Mouse (Mus musculus): ENCODE results near the gene Hdac7. TPM values are rescaled to one million over a fixed set of nuclear protein-coding genes. Genes with fewer than 3 reads are reported as not detected.

Hdac7 gene
- total and polyA plus RNA-seq, 2 experiments from 2014 or later: 24.2 to 29.2 TPM

DNA sequence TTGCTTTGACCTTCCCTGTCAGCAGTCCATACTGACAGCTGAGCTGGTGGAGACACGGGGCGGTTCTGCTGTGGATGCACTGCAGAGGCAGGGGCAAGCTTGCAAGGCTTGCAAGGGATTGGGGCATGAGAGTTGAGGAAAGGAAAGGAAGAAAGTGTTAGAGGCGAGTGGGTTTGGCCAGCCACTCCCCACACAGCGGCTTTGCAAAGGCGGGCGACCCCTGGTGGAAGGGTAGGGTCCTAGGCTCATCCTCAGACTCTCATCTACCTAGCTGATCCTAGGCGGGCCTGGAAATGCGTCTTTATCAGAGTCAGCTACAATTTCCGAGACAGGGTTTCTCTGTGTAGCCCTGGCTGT lies 61.6 kb downstream of the Hdac7 start:
- Histone ChIP-seq H3K4me3 (ENCODE audit: low read depth, low read length) (no peak overlapping the region), H3K27ac (ENCODE audit: low read depth, low read length) (no peak overlapping the region), H3K4me1 (ENCODE audit: insufficient read depth, low read length) (peaks cover 11% of the 10 kb centered on the region; the same call in 1 of the 2 replicates), H3K36me3 (ENCODE audit: insufficient read depth, low read length) (no peaks in the 10 kb centered on the region), H3K9me3 (ENCODE audit: low read length) (no peaks in the 10 kb centered on the region), H3K9ac (replicated peaks; ENCODE audit: low read length, poor library complexity, severe bottlenecking) (no peak overlapping the region), H3K4me2 (ENCODE audit: low read depth, low read length, poor library complexity, severe bottlenecking) (no peak overlapping the region), H3K27me3 (ENCODE audit: insufficient read depth, low read length) (0 out of 2 replicates have a peak, but pooled peaks cover 3% of the 10 kb centered on the region)
- DNase-seq (ENCODE audit: low spot score) (peak; percentile 63), ATAC-seq (ENCODE audit: low FRiP score) (no peak)
- WGBS: 5% methylated on average over 9 of the region's 9 CpGs
- TF ChIP-seq CTCF (IDR thresholded peaks at IDR 0.05): peak; percentile 72

- Histone ChIP-seq H3K4me3 (ENCODE audit: low read depth, low read length) (no peak overlapping the region), H3K27ac (ENCODE audit: low read depth, low read length) (no peak overlapping the region), H3K36me3 (ENCODE audit: insufficient read depth, low read length) (no peaks in the 10 kb centered on the region), H3K9me3 (ENCODE audit: low read length) (no peaks in the 10 kb centered on the region), H3K27me3 (ENCODE audit: insufficient read depth, low read length) (0 out of 2 replicates have a peak, but pooled peaks cover 3% of the 10 kb centered on the region), H3K4me2 (ENCODE audit: low read depth, low read length, poor library complexity, severe bottlenecking) (no peak overlapping the region), H3K4me1 (ENCODE audit: insufficient read depth, low read length) (peaks cover 8% of the 10 kb centered on the region; the same call in 1 of the 2 replicates), H3K9ac (replicated peaks; ENCODE audit: low read length, poor library complexity, severe bottlenecking) (no peak overlapping the region)
- 13% methylated on average over 24 of the region's 24 CpGs for WGBS
- DNase-seq (ENCODE audit: low spot score): no peak
- no peak for TF ChIP-seq CTCF (IDR thresholded peaks at IDR 0.05)
- ATAC-seq (ENCODE audit: low FRiP score): no peak
Measured at GRCm38 (mm10) chr15:97781961-97782748, 62.1 kb downstream of the Hdac7 start.

GRCm38 (mm10) chr15:97780611-97781031 lies 63.7 kb downstream of the Hdac7 start:
- 68% methylated on average over 12 of the region's 12 CpGs for WGBS
- TF ChIP-seq CTCF (IDR thresholded peaks at IDR 0.05): no peak
- DNase-seq (ENCODE audit: low spot score) (no peak), ATAC-seq (ENCODE audit: low FRiP score) (no peak)
- H3K4me2 ChIP-seq (ENCODE audit: low read depth, low read length, poor library complexity, severe bottlenecking): no peak overlapping the region
- no peaks in the 10 kb centered on the region for H3K9me3 ChIP-seq (ENCODE audit: low read length)
- 0 out of 2 replicates have a peak, but pooled peaks cover 3% of the 10 kb centered on the region for H3K27me3 ChIP-seq (ENCODE audit: insufficient read depth, low read length)
- H3K9ac ChIP-seq (replicated peaks; ENCODE audit: low read length, poor library complexity, severe bottlenecking): no peak overlapping the region
- no peaks in the 10 kb centered on the region for H3K36me3 ChIP-seq (ENCODE audit: insufficient read depth, low read length)
- no peak overlapping the region for H3K4me3 ChIP-seq (ENCODE audit: low read depth, low read length)
- H3K4me1 ChIP-seq (ENCODE audit: insufficient read depth, low read length): no peaks in the 10 kb centered on the region; the same call in 1 of the 2 replicates
- H3K27ac ChIP-seq (ENCODE audit: low read depth, low read length): no peak overlapping the region

- 0 out of 2 replicates have a peak, but pooled peaks cover 3% of the 10 kb centered on the region for H3K27me3 ChIP-seq (ENCODE audit: insufficient read depth, low read length)
- no peaks in the 10 kb centered on the region for H3K36me3 ChIP-seq (ENCODE audit: insufficient read depth, low read length)
- H3K27ac ChIP-seq (ENCODE audit: low read depth, low read length): no peak overlapping the region
- no peaks in the 10 kb centered on the region for H3K4me1 ChIP-seq (ENCODE audit: insufficient read depth, low read length)
- WGBS: 75% methylated on average over 1 of the region's 1 CpGs
- no peak overlapping the region for H3K9ac ChIP-seq (replicated peaks; ENCODE audit: low read length, poor library complexity, severe bottlenecking)
- TF ChIP-seq CTCF (IDR thresholded peaks at IDR 0.05): no peak
- no peaks in the 10 kb centered on the region for H3K9me3 ChIP-seq (ENCODE audit: low read length)
- no peak overlapping the region for H3K4me3 ChIP-seq (ENCODE audit: low read depth, low read length)
- DNase-seq (ENCODE audit: low spot score) (no peak), ATAC-seq (ENCODE audit: low FRiP score) (no peak)
- no peak overlapping the region for H3K4me2 ChIP-seq (ENCODE audit: low read depth, low read length, poor library complexity, severe bottlenecking)
Measured at GRCm38 (mm10) chr15:97779576-97779975, 64.7 kb downstream of the Hdac7 start.

GRCm38 (mm10) chr15:97778311-97779098 lies 65.8 kb downstream of the Hdac7 start, which contains the start of gene Slc48a1:
Slc48a1 (plus strand) TSS chr15:97778520.
- no peak within 1 kb of the TSS for H3K9ac ChIP-seq (replicated peaks; ENCODE audit: low read length, poor library complexity, severe bottlenecking)
- DNase-seq (ENCODE audit: low spot score) (no peak), ATAC-seq (ENCODE audit: low FRiP score) (no peak)
- H3K27me3 ChIP-seq (ENCODE audit: insufficient read depth, low read length): 0 out of 2 replicates have a peak, but pooled peaks cover 3% of the 10 kb centered on the region
- H3K9me3 ChIP-seq (ENCODE audit: low read length): no peaks in the 10 kb centered on the region
- TF ChIP-seq CTCF (IDR thresholded peaks at IDR 0.05): no peak
- 75% methylated on average over 8 of the region's 8 CpGs for WGBS
- H3K36me3 ChIP-seq (ENCODE audit: insufficient read depth, low read length): no peaks in the 10 kb centered on the region
- H3K4me3 ChIP-seq (ENCODE audit: low read depth, low read length): no peak within 1 kb of the TSS
- no peaks in the 10 kb centered on the region for H3K4me1 ChIP-seq (ENCODE audit: insufficient read depth, low read length)
- H3K4me2 ChIP-seq (ENCODE audit: low read depth, low read length, poor library complexity, severe bottlenecking): no peak within 1 kb of the TSS
- no peak within 1 kb of the TSS for H3K27ac ChIP-seq (ENCODE audit: low read depth, low read length)

All from midbrain, postnatal 0 days (tissue).